Mouse (Mus musculus): ENCODE measurements around the gene Prlr.

The Prlr gene

DNA sequence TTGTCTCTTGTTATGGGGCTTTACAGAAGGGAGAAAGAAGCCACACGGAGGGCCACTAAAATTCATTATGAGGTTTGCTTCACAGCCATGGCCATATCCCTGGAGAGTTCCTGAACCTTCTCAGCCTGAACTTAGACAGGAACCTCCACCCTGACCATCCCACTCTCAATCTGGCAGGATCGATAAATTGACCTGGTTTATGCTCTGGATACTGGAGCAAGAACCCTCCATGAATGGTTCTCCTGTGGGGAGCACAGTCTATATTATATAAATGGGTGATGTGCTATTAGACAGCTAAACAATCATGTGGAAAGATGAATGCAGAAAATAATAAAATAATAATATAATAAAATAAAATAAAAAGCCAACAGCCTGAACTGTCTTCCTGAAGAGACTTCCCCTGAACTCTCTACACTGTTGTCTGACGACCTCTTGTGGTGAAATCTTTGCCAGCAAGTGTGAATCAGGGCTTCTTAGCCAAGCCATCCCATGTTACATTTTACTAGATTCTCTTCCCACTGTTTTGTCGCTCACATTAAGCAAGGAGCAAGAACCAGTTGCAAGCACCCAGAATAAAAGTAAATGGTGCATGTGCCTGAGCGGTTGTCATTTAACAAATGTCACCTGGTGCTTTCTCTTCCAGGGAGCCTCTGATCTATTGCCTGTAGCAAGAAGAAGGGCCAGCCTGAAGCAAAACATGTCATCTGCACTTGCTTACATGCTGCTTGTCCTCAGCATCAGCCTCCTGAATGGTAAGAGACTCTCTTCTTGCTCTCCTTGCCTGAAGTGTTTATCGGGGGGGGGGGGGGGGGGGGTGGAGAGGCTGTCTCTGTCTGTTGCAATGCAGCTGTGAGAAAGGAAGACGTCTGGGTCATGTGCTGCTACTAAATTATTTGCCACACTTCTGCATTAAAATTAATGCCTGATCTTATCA is 136.8 kb downstream of the Prlr start:
- peak; percentile 39 for DNase-seq (ENCODE audit: low read depth, low spot score)

DNA sequence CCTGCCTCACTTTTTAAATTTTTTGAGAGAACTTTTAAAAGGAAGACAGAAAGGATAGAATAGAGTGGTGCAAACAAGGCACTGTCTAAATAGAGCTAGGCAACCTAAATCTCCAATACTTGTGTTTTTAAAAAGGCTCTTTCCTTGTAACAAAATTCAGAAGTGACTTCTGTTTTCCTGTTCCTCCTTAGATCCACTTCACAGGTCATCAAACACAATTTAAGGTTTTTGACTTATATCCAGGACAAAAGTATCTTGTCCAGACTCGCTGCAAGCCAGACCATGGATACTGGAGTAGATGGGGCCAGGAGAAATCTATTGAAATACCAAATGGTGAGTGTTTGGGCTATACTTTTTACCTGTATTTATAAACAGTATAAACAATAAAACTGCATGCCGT is 148.0 kb downstream of the Prlr start, which contains the start of gene Gm21973:
Gene Gm21973 (plus strand): TSS at position 301 of the 400 bp plus-strand sequence.
- DNase-seq (ENCODE audit: low read depth, low spot score): no peak

DNA sequence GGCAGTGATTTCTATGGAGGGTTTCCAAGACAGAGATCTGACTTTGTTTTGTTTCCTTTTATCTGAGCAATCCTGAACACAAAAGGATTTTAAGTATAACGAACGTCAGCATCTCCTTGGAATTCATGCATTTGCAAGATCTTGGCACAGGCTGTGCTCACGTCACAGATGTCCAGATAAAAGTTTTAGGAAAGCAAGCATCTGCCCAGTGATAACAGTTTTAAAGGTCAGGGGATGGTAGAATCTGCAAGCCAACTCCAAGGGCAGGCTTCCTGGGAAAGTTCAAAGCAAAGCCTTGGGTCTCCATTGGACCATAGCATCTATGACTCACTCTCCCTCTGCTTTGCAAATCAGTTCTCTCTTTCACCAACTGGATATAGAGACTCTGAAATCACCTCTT is 153.6 kb downstream of the Prlr start:
- DNase-seq (ENCODE audit: low read depth, low spot score): no peak

DNA sequence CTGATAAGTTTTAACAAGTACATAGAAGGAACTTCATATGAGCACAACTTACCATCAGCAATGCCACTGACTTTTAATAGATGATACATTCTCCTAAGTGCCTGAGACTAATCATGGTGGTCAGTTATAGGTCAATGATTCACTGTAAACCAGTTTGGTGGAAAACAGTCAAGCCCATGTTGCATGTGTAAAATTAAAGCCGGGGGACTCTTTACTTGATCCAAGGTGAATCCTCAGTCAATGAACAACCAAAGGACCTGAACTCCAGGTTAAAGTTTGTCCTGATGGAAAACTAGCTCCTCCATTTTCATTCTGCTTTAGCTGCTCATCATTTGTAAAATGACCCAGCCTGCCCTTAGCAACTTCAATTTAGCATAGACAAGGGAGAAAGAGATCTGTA is 155.5 kb downstream of the Prlr start:
- no peak for DNase-seq (ENCODE audit: low read depth, low spot score)

DNA sequence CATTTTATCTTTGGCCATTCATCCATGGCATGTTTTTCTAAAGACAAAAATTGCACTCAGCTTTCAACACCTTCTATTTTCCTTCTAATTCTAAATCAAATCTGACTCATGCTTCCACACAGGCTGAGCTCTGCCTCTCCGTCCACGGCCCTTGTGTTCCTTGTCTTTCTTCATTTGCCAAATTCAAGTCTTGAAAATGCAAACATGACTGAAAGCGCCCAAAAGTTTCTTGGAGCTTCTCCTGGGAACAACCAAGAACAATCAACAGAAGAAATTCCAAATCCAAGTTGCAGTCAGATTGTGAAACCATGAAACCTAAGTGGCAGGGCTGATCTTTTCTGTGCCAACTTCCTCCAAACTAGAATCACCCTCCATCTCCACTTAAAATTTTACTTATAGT is 161.6 kb downstream of the Prlr start:
- no peak for DNase-seq (ENCODE audit: low read depth, low spot score)

DNA sequence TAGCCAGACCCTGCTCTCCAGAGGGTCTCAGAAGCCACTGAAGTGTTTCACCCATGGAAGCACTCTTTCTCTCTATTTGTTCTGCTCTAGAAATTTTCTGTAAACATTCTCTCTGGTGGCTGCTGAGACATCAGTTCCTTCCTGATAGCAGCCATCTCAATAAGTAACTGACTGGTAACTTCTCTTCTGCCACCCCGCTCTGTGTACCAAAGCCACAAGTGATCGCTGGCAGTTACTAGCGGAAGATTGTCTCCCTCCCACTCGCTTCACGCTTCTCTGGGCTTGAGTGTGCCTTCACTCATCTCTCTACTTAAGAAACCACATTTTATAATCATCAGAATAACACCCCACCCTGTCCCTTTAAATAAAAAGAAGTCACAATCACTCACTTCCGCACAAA is 170.0 kb downstream of the Prlr start:
- DNase-seq (ENCODE audit: low read depth, low spot score): no peak

DNA sequence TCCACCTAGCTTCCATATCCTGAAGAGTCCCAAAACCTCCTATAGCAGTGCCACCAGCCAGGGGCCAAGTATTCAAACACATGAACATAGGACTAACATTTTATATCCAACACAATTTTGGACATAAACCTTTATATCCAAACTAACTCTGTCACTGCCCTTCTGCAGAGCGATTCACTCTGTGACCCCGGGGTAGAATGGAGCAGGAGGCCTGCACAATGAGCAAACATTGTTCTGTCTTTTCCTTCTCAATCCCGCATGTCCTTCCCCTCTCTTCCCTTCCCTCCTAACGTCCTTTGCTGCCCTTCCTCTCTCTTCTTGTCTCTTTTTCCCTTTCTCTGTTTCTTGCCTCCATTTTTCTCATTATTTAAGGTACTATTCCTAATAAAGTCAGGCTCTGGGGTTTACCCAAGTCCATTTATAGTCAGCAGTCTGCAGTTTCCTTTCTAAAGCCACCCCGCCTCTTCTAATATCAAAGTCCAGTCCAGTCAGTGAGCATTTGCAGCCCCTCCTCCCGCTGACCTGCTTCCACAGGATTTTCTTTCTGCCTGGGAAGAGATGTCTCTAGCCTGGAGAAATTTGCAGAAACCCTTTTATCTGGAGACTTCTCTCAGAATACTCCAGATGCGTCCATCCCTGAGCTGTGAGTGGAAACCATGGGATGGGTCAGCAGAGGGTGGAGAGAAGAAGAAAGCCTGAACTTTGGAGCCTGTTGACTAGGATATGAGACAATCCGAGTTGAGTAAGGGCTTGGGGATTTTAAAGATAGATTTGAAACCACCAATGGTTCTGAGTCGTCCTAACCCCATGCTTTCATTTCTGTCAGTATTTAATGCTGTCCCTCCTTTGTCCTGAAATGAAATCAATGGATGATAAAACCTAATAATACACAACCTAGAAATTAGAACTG is 181.3 kb downstream of the Prlr start, which contains the start of gene Agxt2:
Gene Agxt2 (plus strand): TSS at position 494 of the 910 bp plus-strand sequence.
- DNase-seq (ENCODE audit: low read depth, low spot score): no peak

DNA sequence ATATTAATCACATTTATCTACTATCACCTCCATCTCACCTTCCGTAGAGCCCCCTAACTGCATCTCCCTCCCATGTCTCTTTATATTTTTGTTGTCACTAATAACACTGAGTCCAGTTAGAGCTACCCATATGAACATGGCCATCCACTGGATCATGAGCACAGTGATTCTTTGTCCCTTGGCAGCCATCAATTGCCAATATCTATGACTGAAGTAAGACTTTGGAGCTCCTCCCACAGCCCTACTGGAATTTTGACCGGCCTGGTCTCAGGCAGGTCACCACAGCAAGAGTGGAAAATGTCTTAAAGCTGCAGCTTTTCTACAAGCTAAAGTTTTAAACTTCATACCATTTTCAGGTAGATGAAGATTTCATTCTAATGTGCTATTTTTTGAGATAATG is 189.3 kb downstream of the Prlr start:
- DNase-seq (ENCODE audit: low read depth, low spot score): no peak

DNA sequence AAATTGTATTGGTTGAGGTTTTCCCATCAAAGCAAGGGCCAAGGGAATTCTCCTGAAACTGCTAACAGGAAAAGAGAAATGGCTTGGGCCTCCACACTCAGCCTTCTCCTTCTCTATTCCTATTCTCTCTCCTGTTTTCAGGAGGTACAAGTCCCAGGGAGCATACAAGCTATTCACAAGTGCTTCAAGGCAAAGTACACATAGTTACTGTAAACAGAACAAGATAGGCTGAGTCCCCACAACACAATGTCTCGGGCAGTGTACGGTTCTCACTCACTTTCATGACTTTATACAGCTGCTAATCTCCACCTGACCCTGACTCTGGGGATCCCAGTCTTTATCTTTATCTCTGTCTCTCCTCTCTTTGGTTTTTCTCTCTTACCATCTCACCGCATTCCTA is 198.4 kb downstream of the Prlr start:
- DNase-seq (ENCODE audit: low read depth, low spot score): no peak

DNA sequence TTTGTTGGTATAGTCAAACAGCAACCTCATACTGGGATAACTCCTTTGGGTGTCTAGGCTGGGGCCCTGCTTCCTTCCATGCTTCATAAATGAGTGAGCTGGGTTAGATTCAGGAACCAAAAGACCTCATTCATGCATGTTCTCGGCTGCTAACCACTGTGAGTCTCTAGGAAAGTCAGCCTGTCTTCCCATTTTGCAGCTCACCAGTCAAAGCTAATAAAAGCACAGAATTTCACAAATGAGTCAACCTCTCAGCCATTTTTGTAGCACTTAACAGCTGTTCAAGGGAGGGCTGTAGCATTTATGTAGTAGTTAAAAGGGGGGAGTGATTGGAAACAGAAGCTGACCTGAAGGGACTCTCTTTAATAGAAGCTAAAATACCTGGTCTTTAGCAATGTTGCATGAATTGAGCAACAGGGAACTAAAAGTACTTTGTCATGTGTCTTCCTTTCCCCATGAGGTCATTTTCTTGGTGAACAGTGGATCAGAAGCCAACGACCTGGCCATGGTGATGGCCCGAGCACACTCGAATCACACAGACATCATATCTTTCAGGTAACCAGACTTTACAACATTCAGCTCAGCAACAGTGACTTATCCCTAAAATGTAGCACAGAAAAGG is 201.4 kb downstream of the Prlr start:
- no peak for DNase-seq (ENCODE audit: low read depth, low spot score)

DNA sequence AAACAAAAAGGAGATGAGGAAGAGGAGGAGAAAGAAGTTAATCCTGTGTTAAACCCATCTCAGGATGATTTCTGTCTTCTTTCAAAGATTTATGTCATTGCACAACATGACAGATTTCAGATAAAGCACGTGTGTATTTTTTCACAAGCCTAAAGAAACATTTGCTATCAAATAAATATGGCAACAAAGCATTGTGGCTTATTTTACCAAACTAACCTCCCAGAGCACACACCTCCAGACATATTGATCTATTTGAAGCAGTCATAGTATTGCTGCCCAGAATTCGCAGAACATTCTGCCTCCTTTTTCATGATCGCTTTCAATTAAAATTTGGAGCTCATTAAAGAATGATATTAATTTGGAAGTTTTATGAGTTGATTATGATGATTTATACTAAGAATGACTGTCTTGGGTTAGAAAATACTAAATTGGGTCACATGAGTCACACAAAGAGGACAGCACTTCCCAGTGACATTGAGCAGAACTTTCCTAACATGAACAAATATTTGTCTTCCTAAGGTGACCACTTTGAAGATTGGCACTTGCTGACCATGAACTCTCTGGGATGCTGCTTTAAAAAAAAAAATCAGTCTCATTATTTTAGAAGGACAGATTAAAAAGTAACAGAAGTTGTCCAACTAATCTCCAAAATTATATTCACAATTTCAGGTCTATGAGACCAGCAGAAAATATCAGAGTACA is 202.9 kb downstream of the Prlr start:
- no peak for DNase-seq (ENCODE audit: low read depth, low spot score)

DNA sequence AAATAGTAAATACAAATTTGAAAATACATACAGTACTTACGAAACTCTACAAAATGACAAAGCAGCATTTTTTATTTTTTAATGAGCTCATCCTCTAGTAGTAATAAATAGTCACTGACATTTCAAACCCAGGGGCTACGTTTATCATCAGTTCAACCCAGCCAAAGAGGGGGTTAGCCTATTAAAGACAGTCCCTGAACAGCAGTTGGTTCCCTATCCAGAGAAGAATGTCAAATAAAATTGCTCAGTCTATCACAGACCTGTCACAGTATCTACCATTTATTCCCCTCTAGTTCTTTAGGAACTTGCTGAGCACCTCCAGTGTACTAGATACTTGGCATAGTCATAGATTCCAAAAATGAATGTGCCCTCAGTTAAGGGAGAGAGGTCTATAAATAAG is 210.2 kb downstream of the Prlr start:
- no peak for DNase-seq (ENCODE audit: low read depth, low spot score)

Measured in mesoderm, embryonic 11.5 days (tissue).